Mouse (Mus musculus) heart, postnatal 0 days (tissue): ENCODE results near the gene Atf2.

ENCODE experiments used
- CTCF ChIP-seq: IDR thresholded peaks from 2 replicates; pipeline ENCODE4 v1.5.1; 2016; ENCODE audit warnings: antibody characterized with exemption, control low read depth, low read depth
- EP300 ChIP-seq: IDR thresholded peaks from 2 replicates; pipeline ENCODE4 v1.6.1; 2016; ENCODE audit warnings: antibody characterized with exemption, low read depth

- TF ChIP-seq CTCF (no peak), EP300 (no peak)
Observed at GRCm38 (mm10) chr2:73790332-73790731, 102.1 kb downstream of the Atf2 start.
